8 mouse cellular contexts compared by ENCODE assay signal in genomic region chr5:139353496-139353895, GRCm38 (mm10). TPM values are rescaled to one million over a fixed set of nuclear protein-coding genes. Genes with fewer than 3 reads are reported as not detected.
DNase-seq lines count a peak whose midpoint lies in the region; ATAC-seq and TF ChIP-seq lines count a peak whose summit lies in the region.

No protein-coding gene starts in this region.

- intact Hi-C loops in heart, postnatal 25 days (cut with DNase I) = no loop called here

- no peak for DNase-seq in heart, postnatal 0 days (ENCODE audit: low spot score)
- DNase-seq in heart, postnatal 25 days (ENCODE audit: low spot score) = no peak
- DNase-seq in CD4-positive helper T cell, adult 2 months (ENCODE audit: low read depth, low spot score) = peak; percentile 65
- DNase-seq in c-Kit-positive CD71-positive TER-119-negative erythroid progenitor cells, embryonic 14.5 days (ENCODE audit: low read depth) = peak; percentile 80
- DNase-seq in cerebellum, adult 11 months = no peak
- DNase-seq in urinary bladder, postnatal 36 days (ENCODE audit: low spot score in 2 of 2) = no peak
- DNase-seq in ovary, postnatal 36 days (ENCODE audit: low spot score) = no peak

- no peak overlapping the region for H3K4me3 ChIP-seq in heart, postnatal 0 days (ENCODE audit: low read depth, low read length)

- 52% methylated on average over 10 of the region's 10 CpGs for WGBS in heart, postnatal 0 days

- no peaks in the 10 kb centered on the region for H3K36me3 ChIP-seq in heart, postnatal 0 days (replicated peaks; ENCODE audit: control insufficient read depth, insufficient read depth, low read length)

- no peak for ATAC-seq in heart, postnatal 0 days (ENCODE audit: insufficient read depth, low read depth)
- peak; percentile 49; the same call in 1 of the 2 replicates for ATAC-seq in megakaryocyte-erythroid progenitor cell, adult 5-6 weeks (replicated peaks; ENCODE audit: low FRiP score, low TSS enrichment, poor library complexity, severe bottlenecking)

- H3K4me1 ChIP-seq in heart, postnatal 0 days (ENCODE audit: control insufficient read depth, insufficient read depth) = no peaks in the 10 kb centered on the region

- H3K27ac ChIP-seq in heart, postnatal 0 days (ENCODE audit: low read depth) = no peak overlapping the region

- no peak for TF ChIP-seq EP300 in heart, postnatal 0 days (IDR thresholded peaks at IDR 0.05; ENCODE audit: low read depth)

- H3K9ac ChIP-seq in heart, postnatal 0 days (replicated peaks; ENCODE audit: low read depth, low read length) = no peak overlapping the region

- peak; percentile 7; the same call in 1 of the 2 replicates for TF ChIP-seq CTCF in heart, postnatal 0 days (IDR thresholded peaks at IDR 0.05; ENCODE audit: low read depth)

- no peak overlapping the region for H3K4me2 ChIP-seq in heart, postnatal 0 days (ENCODE audit: low read depth, low read length)

- H3K27me3 ChIP-seq in heart, postnatal 0 days (ENCODE audit: control insufficient read depth, insufficient read depth, low read length) = 0 out of 2 replicates have a peak, but pooled peaks cover 4% of the 10 kb centered on the region

- no peaks in the 10 kb centered on the region for H3K9me3 ChIP-seq in heart, postnatal 0 days (replicated peaks; ENCODE audit: control insufficient read depth, low read length)

RNA-seq across cellular contexts. Expression of gene Cyp2w1, which starts 1.1 kb away (rescaled TPM):
- not detected in 2 replicates for total RNA-seq in heart, postnatal 0 days (2014; rRNA removed; ENCODE audit: low replicate concordance)
- polyA plus RNA-seq in heart, postnatal 0 days (2015; fragmentation: Nextera tagmentation; extraction: Ambion mirVana) = not detected in 2 replicates
- not detected for total RNA-seq in heart, postnatal 25 days (2021)
- total RNA-seq in megakaryocyte-erythroid progenitor cell, adult 5-6 weeks (2014; fragmentation: Nextera tagmentation) = not detected in 2 replicates
- total RNA-seq in megakaryocyte-erythroid progenitor cell, adult 5-6 weeks (2017) = not detected in 2 replicates

RNA-seq across cellular contexts. Expression of gene Cox19, which starts 2.3 kb away (rescaled TPM):
- total RNA-seq in heart, postnatal 0 days (2014; rRNA removed; ENCODE audit: low replicate concordance) = 120 and 123 TPM in 2 replicates
- 88.6 and 97.6 TPM in 2 replicates for polyA plus RNA-seq in heart, postnatal 0 days (2015; fragmentation: Nextera tagmentation; extraction: Ambion mirVana)
- 10 to 100 TPM; 82.2 to 91.1 TPM for total RNA-seq in heart, postnatal 25 days (2021)
- 40.4 and 41.7 TPM in 2 replicates for total RNA-seq in megakaryocyte-erythroid progenitor cell, adult 5-6 weeks (2014; fragmentation: Nextera tagmentation)
- 27.4 and 43.8 TPM in 2 replicates for total RNA-seq in megakaryocyte-erythroid progenitor cell, adult 5-6 weeks (2017)

RNA-seq across cellular contexts. Expression of gene Gpr146, which starts 24.0 kb away (rescaled TPM):
- 38.2 and 39.1 TPM in 2 replicates for total RNA-seq in heart, postnatal 0 days (2014; rRNA removed; ENCODE audit: low replicate concordance)
- polyA plus RNA-seq in heart, postnatal 0 days (2015; fragmentation: Nextera tagmentation; extraction: Ambion mirVana) = 23.0 and 23.7 TPM in 2 replicates
- total RNA-seq in heart, postnatal 25 days (2021) = 10 to 100 TPM; 35.3 to 58.5 TPM
- total RNA-seq in megakaryocyte-erythroid progenitor cell, adult 5-6 weeks (2014; fragmentation: Nextera tagmentation) = 7.5 and 7.9 TPM in 2 replicates
- 5.3 and 6.0 TPM in 2 replicates for total RNA-seq in megakaryocyte-erythroid progenitor cell, adult 5-6 weeks (2017)

RNA-seq across cellular contexts. Expression of gene Adap1, which starts 28.1 kb away (rescaled TPM):
- 0.53 and 1.5 TPM in 2 replicates for total RNA-seq in heart, postnatal 0 days (2014; rRNA removed; ENCODE audit: low replicate concordance)
- polyA plus RNA-seq in heart, postnatal 0 days (2015; fragmentation: Nextera tagmentation; extraction: Ambion mirVana) = 0.84 and 1.00 TPM in 2 replicates
- 1 to 10 TPM; 1.4 to 1.5 TPM for total RNA-seq in heart, postnatal 25 days (2021)
- total RNA-seq in megakaryocyte-erythroid progenitor cell, adult 5-6 weeks (2014; fragmentation: Nextera tagmentation) = 6.0 and 14.7 TPM in 2 replicates
- 3.0 and 8.0 TPM in 2 replicates for total RNA-seq in megakaryocyte-erythroid progenitor cell, adult 5-6 weeks (2017)

RNA-seq across cellular contexts. Expression of gene C130050O18Rik, which starts 51.6 kb away (rescaled TPM):
- total RNA-seq in heart, postnatal 0 days (2014; rRNA removed; ENCODE audit: low replicate concordance) = 1.7 and 1.8 TPM in 2 replicates
- polyA plus RNA-seq in heart, postnatal 0 days (2015; fragmentation: Nextera tagmentation; extraction: Ambion mirVana) = 0.23 and 0.31 TPM in 2 replicates
- total RNA-seq in heart, postnatal 25 days (2021) = under 1 TPM; 0.70 to 0.78 TPM
- 0.79 TPM in 1 of 2 replicates, not detected in the other for total RNA-seq in megakaryocyte-erythroid progenitor cell, adult 5-6 weeks (2014; fragmentation: Nextera tagmentation)
- 0.08 TPM in 1 of 2 replicates, not detected in the other for total RNA-seq in megakaryocyte-erythroid progenitor cell, adult 5-6 weeks (2017)

Comparison
In these comparisons a context has a peak if more than half of its experiments do, and no peak if none do; other contexts are left out.
1. DNase-seq: peak in CD4-positive helper T cell, adult 2 months (single experiment) and c-Kit-positive CD71-positive TER-119-negative erythroid progenitor cells, embryonic 14.5 days (single experiment); none in heart, postnatal 0 days (single experiment), heart, postnatal 25 days (single experiment), cerebellum, adult 11 months (single experiment), urinary bladder, postnatal 36 days (0 of 2) and ovary, postnatal 36 days (single experiment).